Mouse (Mus musculus): ENCODE data around the gene Lrrc59. TPM values are rescaled to one million over a fixed set of nuclear protein-coding genes. Genes with fewer than 3 reads are reported as not detected.

Gene Lrrc59
- 39.4 and 42.3 TPM in 2 replicates for polyA plus RNA-seq (2012; rRNA removed)

DNA sequence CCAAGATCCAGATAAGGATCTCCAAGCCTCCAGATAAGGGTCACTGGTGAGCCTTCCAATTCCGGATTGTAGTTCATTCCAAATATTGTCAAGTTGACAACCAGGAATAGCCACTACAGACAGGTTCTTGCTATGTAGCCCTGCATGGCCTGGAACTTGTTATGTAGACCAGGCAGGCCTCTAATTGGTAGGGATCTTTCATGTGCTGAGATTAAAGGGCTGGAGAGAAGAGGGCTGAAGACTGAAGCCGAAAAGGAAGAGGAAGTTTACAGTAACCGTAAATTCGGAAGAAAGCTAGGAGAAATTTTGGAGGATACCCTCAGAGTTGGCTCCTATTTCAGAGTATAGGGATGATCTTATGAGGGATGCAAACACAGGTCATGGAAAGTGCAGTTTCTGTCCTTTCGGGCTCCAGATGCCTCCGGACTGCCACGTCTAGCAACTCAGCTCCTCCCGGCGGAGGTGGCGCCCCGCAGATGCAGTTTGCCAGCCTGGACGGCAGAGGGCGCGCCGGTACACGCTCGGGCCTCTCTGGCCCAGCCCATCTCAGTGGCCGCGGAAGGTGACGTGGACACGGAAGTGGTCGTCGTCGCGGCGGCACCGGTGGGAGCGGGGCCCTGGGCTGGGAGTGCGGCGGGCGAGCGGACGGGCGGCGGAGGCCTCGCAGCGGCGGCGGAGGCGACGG, at the start of gene Lrrc59:
Lrrc59 (plus strand) TSS at position 569 of the 685 bp plus-strand sequence.

DNA sequence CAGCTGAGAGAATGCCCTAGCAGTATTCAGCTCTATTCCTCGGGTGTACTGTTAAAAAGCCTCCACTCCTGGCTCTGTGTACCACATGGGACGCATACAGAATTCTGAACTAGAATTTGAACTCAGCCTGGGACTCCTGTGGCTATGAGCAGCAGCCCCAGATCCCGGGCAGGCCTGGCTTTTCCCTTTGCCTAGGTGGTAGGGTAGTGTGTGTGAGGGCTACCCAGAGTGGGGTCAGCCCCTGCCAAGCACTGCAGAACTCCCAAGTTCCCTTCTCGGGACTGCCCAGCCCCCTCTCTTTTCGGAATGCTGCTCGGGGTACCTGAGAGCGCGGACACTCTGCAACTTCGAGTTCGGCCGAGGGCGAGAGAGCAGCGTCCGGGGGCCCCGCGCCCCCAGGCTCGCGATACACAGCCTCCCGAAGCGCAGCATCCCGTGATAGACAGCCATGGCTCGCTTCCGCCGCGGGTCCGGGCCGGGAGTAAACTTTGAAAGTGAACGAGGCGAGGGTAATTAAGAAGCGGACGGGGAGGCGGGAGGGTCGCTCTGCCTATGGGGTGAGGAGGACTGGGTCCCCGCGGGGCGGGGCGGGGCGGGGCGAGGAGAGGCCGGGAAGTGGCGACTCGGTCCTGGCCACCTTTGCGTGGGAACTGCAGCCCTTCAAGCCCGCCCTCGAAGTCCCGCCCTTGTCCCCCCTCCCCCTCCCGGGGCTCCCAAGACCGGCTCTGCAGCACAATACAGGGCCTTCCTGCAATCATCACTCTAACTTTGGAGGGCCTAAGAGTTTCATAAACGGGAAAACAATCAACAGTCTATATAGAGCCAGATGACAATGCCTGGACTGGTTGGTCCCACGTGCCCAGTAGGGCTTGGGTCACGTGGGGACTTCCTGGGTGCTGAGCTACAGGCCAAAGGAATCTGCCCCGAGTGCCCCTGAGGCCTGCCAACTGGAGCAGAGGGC, 28.0 kb upstream of the Lrrc59 start, which contains the start of gene Acsf2:
Acsf2 (minus strand) TSS at position 551 of the 961 bp plus-strand sequence.

DNA sequence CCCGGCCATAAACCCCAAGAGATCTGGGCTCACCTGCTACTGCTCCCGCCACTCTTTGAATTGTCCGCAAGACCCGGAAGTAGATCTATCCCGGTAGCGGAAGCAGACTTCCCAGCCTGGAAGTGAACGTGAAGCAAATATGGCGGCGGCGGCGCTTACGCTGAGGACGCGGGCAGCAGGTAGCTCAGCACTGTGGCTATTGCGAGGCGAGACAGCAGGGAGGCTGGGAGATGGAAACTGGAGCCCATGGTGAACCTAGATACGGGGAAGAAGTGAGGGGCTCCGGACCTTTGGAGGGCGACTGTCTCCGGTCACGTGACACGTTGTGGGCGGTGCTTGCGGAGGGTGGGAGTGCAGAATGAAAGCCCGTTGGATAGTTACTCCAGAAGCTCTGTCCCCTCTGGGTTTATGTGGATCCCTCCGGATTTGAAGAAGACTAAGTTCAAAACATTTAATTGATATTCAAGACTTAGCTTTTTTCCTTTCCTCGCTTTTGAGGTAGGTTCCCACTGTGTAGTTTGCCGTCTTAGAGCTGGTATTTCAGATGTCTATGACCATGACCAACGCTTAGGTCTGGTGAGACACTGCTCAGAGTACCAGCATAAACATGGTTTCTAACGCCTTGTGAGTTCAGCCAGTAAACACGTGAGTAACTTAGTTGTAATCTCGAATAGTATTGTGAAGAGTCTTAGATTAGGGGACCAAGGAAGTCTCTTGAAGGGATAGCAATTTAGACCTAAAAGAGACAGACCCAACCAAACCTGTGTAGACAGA, 24.3 kb downstream of the Lrrc59 start, which contains the start of the genes Mrpl27 and Eme1:
Mrpl27 (plus strand) TSS at position 105 of the 774 bp plus-strand sequence.
Eme1 (minus strand) TSS at position 302 of the 774 bp plus-strand sequence.

DNA sequence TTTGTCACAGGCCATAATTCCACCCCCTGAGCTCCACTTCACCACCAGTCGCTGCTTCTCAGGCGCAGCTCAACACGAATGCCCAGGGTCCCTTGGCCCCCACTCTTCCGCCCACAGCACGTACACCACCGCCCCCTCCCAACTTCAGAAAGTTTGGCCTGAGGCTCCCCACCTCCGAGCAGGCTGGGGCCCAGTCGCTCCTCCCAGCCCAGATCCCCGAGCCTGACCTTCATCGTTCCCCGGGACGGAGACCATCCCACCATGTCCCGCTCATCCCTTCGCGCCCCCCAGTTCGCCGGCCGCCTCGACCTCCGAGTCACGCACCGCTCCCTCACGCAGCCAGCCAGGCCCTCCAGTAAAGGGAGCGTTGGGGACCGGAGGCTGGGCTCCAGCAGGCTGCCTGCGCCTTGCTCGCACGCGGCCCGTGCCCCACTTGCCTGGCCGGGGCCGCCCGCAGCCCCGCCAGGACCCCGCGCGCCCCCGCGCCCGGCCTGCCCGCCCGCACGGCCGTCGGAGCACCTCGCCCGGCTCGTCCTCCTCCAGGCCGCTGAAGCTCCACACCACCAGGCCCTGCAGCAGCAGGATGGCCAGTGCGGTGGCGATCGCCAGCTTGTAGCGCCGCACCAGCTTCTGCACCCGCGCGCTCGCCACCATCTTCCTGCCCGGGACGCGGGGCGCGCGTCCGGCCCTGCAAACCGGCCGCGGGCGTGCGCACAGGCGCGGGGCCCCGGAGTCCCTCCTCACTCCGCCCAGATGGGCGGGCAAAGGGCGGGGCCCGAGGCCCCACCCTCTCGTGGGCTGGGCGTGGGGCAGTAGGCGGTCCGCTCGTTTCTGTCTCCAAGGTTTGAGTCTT, 47.4 kb downstream of the Lrrc59 start, which contains the start of gene Xylt2:
Xylt2 (minus strand) TSS at position 762 of the 853 bp plus-strand sequence.

Other genes starting within 250 kb of the Lrrc59 start
- 5.2 and 6.1 TPM in 2 replicates for gene Abcc3, start 236.8 kb upstream of the Lrrc59 start, polyA plus RNA-seq (2012; rRNA removed)
- gene Cacna1g, start 155.6 kb upstream of the Lrrc59 start, polyA plus RNA-seq (2012; rRNA removed) = 0.77 and 2.2 TPM in 2 replicates
- not detected in 2 replicates for gene Spata20, start 143.6 kb upstream of the Lrrc59 start, polyA plus RNA-seq (2012; rRNA removed)
- gene Epn3, start 129.8 kb upstream of the Lrrc59 start, polyA plus RNA-seq (2012; rRNA removed) = 0.07 and 0.10 TPM in 2 replicates
- gene Mycbpap, start 108.0 kb upstream of the Lrrc59 start, polyA plus RNA-seq (2012; rRNA removed) = 0.21 and 0.26 TPM in 2 replicates
- 1.5 and 2.1 TPM in 2 replicates for gene Rsad1, start 80.5 kb upstream of the Lrrc59 start, polyA plus RNA-seq (2012; rRNA removed)
- gene Chad, start 64.7 kb upstream of the Lrrc59 start, polyA plus RNA-seq (2012; rRNA removed) = 0.01 and 0.02 TPM in 2 replicates
- 8.3 and 8.5 TPM in 2 replicates for gene Acsf2, start 27.9 kb upstream of the Lrrc59 start, polyA plus RNA-seq (2012; rRNA removed)
- gene Mrpl27, start 24.0 kb downstream of the Lrrc59 start, polyA plus RNA-seq (2012; rRNA removed) = 56.6 and 60.5 TPM in 2 replicates
- 6.0 and 6.5 TPM in 2 replicates for gene Eme1, start 24.2 kb downstream of the Lrrc59 start, polyA plus RNA-seq (2012; rRNA removed)
- 3.7 and 4.1 TPM in 2 replicates for gene Xylt2, start 47.7 kb downstream of the Lrrc59 start, polyA plus RNA-seq (2012; rRNA removed)
- gene Gm11541, start 74.7 kb downstream of the Lrrc59 start, polyA plus RNA-seq (2012; rRNA removed) = not detected in 2 replicates
- gene Cdc34b, start 112.0 kb downstream of the Lrrc59 start, polyA plus RNA-seq (2012; rRNA removed) = not detected in 2 replicates
- gene Tmem92, start 152.9 kb downstream of the Lrrc59 start, polyA plus RNA-seq (2012; rRNA removed) = not detected in 2 replicates